In the genomic region with DNA sequence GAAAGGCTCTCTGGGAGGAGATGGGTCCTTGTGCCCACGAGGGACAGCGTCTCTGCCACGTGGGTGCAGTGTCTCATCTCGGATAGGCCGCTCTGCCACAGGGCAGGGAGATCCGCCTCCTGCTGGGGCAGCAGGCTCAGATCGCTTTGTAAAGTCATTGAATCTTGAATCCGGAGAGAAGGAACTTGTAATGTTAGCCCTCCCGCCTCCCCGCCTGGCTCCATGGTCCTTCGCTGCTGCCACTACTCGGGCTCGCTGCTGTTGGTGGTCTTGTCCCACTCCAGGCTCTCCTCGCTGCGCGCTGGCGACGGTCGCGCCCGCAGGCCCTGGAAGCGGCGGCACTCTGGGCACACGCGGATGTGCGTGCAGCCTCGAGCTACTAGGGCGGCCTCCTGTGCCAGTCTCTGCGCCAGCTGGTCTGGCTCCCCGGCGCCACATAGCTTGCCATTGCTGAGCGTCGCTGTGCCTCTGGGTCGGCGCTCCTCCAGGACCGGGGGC, we compare ENCODE assay signal across 7 mouse cellular contexts. TPM values are rescaled to one million over a fixed set of nuclear protein-coding genes. Genes with fewer than 3 reads are reported as not detected.
A peak's percentile ranks its signal among the peaks of the same experiment; 100 is the strongest.
DNase-seq lines count a peak whose midpoint lies in the region; ATAC-seq lines count a peak whose summit lies in the region.

No protein-coding gene starts in this region.

- H3K27ac ChIP-seq in limb, embryonic 10.5 days: peak overlapping the region; percentile 70
- no peak overlapping the region for H3K27ac ChIP-seq in midbrain, embryonic 13.5 days

- WGBS in limb, embryonic 10.5 days: 4% methylated on average over 36 of the region's 36 CpGs
- 2% methylated on average over 36 of the region's 36 CpGs for WGBS in midbrain, embryonic 13.5 days

- peaks cover 43% of the 10 kb centered on the region for H3K27me3 ChIP-seq in limb, embryonic 10.5 days (ENCODE audit: low read depth, poor library complexity, severe bottlenecking)
- H3K27me3 ChIP-seq in midbrain, embryonic 13.5 days: peaks cover 39% of the 10 kb centered on the region

- peak; percentile 66 for DNase-seq in adrenal gland, postnatal 10 days
- peak; percentile 79 to 88 for DNase-seq in cerebellum, postnatal 10 days
- DNase-seq in frontal cortex, postnatal 10 days (ENCODE audit: low spot score in 2 of 2): peak; percentile 41 to 43
- peak; percentile 23 for DNase-seq in kidney, adult 11 months
- DNase-seq in limb, embryonic 10.5 days (ENCODE audit: low spot score): peak; percentile 64
- DNase-seq in testis, postnatal 10 days (ENCODE audit: low spot score): peak; percentile 52

- peaks cover 9% of the 10 kb centered on the region for H3K4me1 ChIP-seq in limb, embryonic 10.5 days
- H3K4me1 ChIP-seq in midbrain, embryonic 13.5 days (replicated peaks): peaks cover 10% of the 10 kb centered on the region

- H3K9me3 ChIP-seq in limb, embryonic 10.5 days (replicated peaks): no peaks in the 10 kb centered on the region
- H3K9me3 ChIP-seq in midbrain, embryonic 13.5 days: no peaks in the 10 kb centered on the region

- H3K4me2 ChIP-seq in midbrain, embryonic 13.5 days (replicated peaks): peak overlapping the region; percentile 73

- peak; percentile 79 for ATAC-seq in midbrain, embryonic 13.5 days

- peak overlapping the region; percentile 62 for H3K9ac ChIP-seq in midbrain, embryonic 13.5 days (replicated peaks)

- H3K4me3 ChIP-seq in limb, embryonic 10.5 days: peak overlapping the region; percentile 55
- peak overlapping the region; percentile 40 for H3K4me3 ChIP-seq in midbrain, embryonic 13.5 days (replicated peaks)

- no peaks in the 10 kb centered on the region for H3K36me3 ChIP-seq in limb, embryonic 10.5 days
- no peaks in the 10 kb centered on the region for H3K36me3 ChIP-seq in midbrain, embryonic 13.5 days

RNA-seq across cellular contexts. Expression of gene Tbcel, which starts 13.0 kb away (rescaled TPM):
- total RNA-seq in adrenal gland, postnatal 10 days (2021): 10 to 100 TPM; 42.3 to 47.1 TPM
- polyA plus RNA-seq in limb, embryonic 10.5 days (2016; fragmentation: Nextera tagmentation; extraction: Ambion mirVana): 3.1 and 4.0 TPM in 2 replicates
- 4.5 and 5.2 TPM in 2 replicates for polyA plus RNA-seq in midbrain, embryonic 13.5 days (2015; fragmentation: Nextera tagmentation; extraction: Ambion mirVana)

Comparison
In these comparisons a context has a peak if more than half of its experiments do, and no peak if none do; other contexts are left out.
1. DNase-seq: peak in every context shown above with its lines; median percentile 84 in cerebellum, postnatal 10 days; 66 in adrenal gland, postnatal 10 days; 64 in limb, embryonic 10.5 days; 52 in testis, postnatal 10 days; 42 in frontal cortex, postnatal 10 days; 23 in kidney, adult 11 months.